Mouse (Mus musculus) frontal cortex, postnatal 14 days (tissue): ENCODE data around the gene AU022751.
"Not testable (repeated sequence)": the region's sequence is repeated elsewhere in the genome, so short reads cannot be mapped to it uniquely, and the experiment has no call there.

ENCODE experiments used
- DNase-seq, 2 experiments: peaks; one replicate each; pipeline ENCODE4 v3.0.0; 2022; ENCODE audit warnings: low spot score in 2 of 2

AU022751 gene

DNA sequence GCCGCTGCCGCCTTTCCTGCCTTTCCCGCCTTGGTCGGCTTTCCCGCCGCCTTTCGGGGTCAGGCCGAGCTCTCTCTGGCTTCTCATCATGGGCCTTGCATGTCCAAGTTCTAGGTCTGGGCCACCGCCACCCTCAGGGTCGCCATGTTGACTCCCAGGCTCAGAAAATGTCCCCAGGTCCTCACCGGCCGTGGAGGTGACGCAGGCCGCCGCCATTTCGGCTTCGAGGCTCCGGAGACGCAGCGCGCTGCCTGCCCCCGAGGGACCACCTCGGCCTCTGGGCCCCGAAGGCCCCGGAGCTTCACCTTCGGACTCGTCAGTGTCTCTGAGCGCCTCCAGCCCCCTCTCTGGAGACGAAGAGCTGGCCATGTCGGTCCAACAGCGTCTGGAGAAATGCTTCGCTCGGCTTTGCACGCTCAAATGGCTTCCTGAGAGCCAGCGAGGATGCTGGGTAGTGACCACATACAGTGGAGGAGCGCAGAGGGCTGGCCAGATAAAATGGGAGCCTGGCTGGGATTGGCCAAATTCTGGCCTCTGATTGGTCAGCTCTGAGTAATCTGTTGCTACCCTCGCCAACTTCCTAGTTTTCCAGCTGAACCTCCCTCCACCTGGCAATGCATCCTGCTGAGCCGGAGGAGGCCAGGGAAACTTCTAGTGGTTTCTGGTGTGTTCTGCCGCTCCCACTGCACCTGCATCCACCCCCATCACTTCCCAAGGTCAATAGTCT, at the start of gene AU022751:
TSS of gene AU022751 (minus strand) at position 466 of the 727 bp plus-strand sequence.
- no peak for DNase-seq

- peak; percentile 22 to 33 for DNase-seq
Measured at GRCm38 (mm10) chrX:6091996-6092757, 9.0 kb upstream of the AU022751 start.

GRCm38 (mm10) chrX:6091547-6091946, 8.3 kb upstream of the AU022751 start:
- no peak for DNase-seq

DNA sequence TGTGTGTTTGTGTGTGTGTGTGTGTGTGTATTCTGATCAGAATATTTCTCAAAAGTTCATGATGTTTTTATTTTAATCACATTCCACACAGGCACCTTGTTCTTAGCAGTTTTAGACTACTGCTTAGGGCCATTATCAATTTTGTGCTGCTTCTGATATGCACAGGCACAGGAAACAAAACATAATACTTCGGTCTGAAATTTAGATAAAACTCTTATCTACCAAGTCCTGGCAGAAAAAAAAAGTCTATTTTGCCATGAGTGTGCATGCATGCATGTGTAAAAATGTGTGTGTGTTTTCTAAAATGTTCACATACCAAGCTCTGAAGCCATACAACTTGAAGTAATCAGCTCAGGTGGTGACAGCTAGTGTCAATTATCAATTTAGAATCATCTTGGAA, 21.7 kb downstream of the AU022751 start:
- DNase-seq, result no peak

- DNase-seq, result not testable (repeated sequence)
Measured at GRCm38 (mm10) chrX:6047936-6048614, 35.1 kb downstream of the AU022751 start.

DNA sequence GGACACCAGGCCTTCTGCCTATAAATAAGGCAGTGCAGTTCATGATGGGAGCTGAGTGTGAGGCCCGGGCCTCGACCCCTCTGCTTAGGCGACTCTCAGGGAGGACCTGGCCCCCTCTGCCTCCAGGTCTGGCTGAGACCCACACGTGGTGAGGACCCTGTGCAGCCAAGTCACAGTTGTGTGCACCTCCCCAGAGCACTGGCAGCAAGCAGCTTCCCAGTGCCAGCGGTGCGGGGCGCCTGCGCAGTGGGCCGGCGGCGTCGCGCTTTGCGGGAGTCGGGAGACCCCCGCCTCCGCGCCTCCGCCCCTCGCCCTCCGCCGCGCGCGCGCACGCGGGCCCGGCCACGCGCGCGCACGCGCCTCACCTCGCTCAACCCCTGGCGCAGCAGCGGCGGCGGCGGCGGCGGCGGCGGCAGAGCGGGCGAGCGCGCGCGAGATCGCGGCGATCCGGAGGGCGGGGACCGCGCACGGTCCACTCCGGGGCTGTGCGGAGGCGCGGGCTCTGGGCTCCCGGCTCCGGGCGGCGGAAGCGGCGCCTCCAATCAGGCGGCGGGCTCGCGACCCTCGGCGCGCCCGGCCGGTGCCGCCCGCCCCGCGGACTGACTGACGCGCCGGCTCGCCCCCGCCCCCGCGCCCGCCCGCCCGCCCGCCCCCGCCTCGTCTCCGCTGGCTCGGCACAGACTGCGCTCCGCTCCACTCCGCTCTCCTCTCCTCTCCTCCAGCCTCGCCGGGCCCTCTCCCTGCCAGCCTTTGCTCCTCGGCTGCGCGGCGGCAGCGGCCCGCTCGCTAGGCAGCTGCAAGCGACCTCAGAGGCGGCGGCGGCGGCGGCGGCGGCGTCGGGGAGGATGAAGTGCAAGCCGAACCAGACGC, 35.9 kb downstream of the AU022751 start, which contains the start of gene Nudt11:
TSS of gene Nudt11 (plus strand) at position 388 of the 870 bp plus-strand sequence.
- peak in 1 of 2 experiments; percentile 7 for DNase-seq
